Comparison of ENCODE assay signal across 13 mouse cellular contexts in genomic region chr5:74962771-74963170, GRCm38 (mm10).
A peak's percentile ranks its signal among the peaks of the same experiment; 100 is the strongest.
DNase-seq lines count a peak whose midpoint lies in the region.
"Had no signal": no experiment of that assay in that cellular context is flagged by ENCODE, and none has a peak within 500 bp of the region (broad histone marks: within the 10 kb centered on the region; RNA-seq: fewer than 3 reads in every experiment).

No protein-coding gene starts in this region.

- peak; percentile 48 to 57 for DNase-seq in heart, adult 9 months (ENCODE audit: low spot score in 2 of 2)
- DNase-seq in heart, adult 8-10 months (ENCODE audit: low spot score) = no peak
- peak; percentile 51 for DNase-seq in 3134 (ENCODE audit: extremely low read depth, insufficient read length, low spot score)
- peak; percentile 67 for DNase-seq in 3T3-L1 (ENCODE audit: low read depth, low spot score)
- peak; percentile 43 for DNase-seq in heart, postnatal 4 days
- DNase-seq in thymus, postnatal 10 days (ENCODE audit: low spot score in 2 of 2) = no peak
- DNase-seq in urinary bladder, postnatal 4 days (ENCODE audit: low spot score in 2 of 2) = no peak
- DNase-seq: cerebellum, postnatal 36 days; gastrocnemius, postnatal 14 days; liver; lung, adult 18-20 months; right cerebral cortex, postnatal 14 days; thymus, postnatal 14 days had no signal

Comparison
In these comparisons a context has a peak if more than half of its experiments do, and no peak if none do; other contexts are left out.
1. DNase-seq: peak in heart, adult 9 months (2 of 2), 3134 (single experiment), 3T3-L1 (single experiment) and heart, postnatal 4 days (single experiment); none in heart, adult 8-10 months (single experiment), thymus, postnatal 10 days (0 of 2) and urinary bladder, postnatal 4 days (0 of 2).